Mouse (Mus musculus): Measurements from ENCODE around the gene Pigyl. TPM values are rescaled to one million over a fixed set of nuclear protein-coding genes. Genes with fewer than 3 reads are reported as not detected.

Gene Pigyl
- polyA plus RNA-seq, 2 experiments: 26.4 to 41.5 TPM

DNA sequence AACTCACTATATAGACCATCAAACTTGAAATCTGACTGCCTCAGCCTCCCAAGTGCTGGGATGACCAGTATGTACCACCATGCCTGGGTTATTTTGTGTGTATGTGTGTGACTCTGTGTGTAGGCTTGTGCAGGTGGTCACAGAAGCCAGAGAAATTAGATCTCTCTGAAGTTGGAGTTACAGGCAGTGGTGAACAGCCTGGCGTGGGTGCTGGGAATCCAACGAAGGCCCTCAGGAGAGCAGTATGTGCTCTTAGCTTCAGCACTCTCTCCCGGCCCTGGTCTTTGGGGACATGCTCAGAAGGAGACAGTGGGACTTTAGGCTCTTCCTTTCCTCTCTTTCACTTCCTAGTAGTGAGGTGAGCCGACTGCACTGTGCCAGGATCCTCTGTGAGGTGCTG is 15.7 kb downstream of the Pigyl start:
- no peaks in the 10 kb centered on the region for H3K4me1 ChIP-seq (replicated peaks; ENCODE audit: control insufficient read depth in 2 of 2, insufficient read depth in 2 of 2, low read length in 1 of 2)
- WGBS (ENCODE audit: insufficient replicate concordance): 62% methylated on average over 4 of the region's 4 CpGs
- no peak for ATAC-seq (ENCODE audit: insufficient read depth)
- TF ChIP-seq EP300 (IDR thresholded peaks at IDR 0.05; ENCODE audit: low read depth): no peak
- TF ChIP-seq CTCF (IDR thresholded peaks at IDR 0.05; ENCODE audit: low read depth): no peak
- no peaks in the 10 kb centered on the region for H3K27me3 ChIP-seq (ENCODE audit: control insufficient read depth, insufficient read depth, low read length)
- no peaks in the 10 kb centered on the region for H3K36me3 ChIP-seq (replicated peaks; ENCODE audit: control insufficient read depth, insufficient read depth, low read depth)
- no peak overlapping the region for H3K4me2 ChIP-seq (ENCODE audit: low read depth)
- no peaks in the 10 kb centered on the region for H3K9me3 ChIP-seq (ENCODE audit: control insufficient read depth, low read length)
- no peak overlapping the region for H3K27ac ChIP-seq
- H3K4me3 ChIP-seq (ENCODE audit: insufficient read depth in 1 of 2, low read depth in 2 of 2, low read length in 2 of 2): no peak overlapping the region
- no peak for DNase-seq (ENCODE audit: low read depth in 3 of 3, low spot score in 3 of 3)
- H3K9ac ChIP-seq (replicated peaks): no peak overlapping the region

DNA sequence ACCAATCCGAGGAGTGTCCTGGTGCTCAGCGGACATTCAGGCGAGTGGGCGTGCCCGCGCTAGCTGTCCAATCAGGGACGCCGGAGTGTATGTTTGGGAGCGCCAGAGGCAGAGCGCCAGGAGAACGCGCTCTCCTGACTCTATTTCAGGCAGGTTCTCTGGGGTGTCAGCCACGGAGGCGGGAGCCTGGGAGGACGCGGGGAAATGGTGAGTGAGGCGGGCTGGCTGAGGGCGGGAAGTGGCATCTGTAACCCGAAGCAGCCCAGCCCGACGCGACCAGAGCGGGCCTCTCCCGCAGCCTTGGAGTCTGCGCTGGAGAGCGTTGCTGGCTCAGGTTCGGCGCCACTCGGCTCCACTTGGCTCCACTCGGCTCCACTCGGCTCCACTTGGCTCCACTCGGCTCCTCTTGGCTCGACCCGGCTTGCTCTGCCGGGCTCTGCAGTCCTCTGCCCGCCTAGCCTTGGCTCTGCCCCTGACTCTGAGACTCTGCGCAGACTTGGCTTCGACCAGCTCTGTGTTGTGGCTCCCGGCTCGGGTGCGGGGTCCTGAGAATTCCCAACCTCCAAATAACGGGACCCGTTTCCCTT is 31.5 kb downstream of the Pigyl start, which contains the start of gene Zfp872:
Gene Zfp872, plus strand, starts transcription at position 66 of the 587 bp plus-strand sequence.
- WGBS (ENCODE audit: insufficient replicate concordance): 20% methylated on average over 43 of the region's 43 CpGs
- H3K27ac ChIP-seq: no peak within 1 kb of the TSS
- peaks cover 11% of the 10 kb centered on the region for H3K27me3 ChIP-seq (ENCODE audit: control insufficient read depth, insufficient read depth, low read length)
- H3K9ac ChIP-seq (replicated peaks): no peak within 1 kb of the TSS
- no peak for DNase-seq (ENCODE audit: low read depth in 3 of 3, low spot score in 3 of 3)
- no peaks in the 10 kb centered on the region for H3K4me1 ChIP-seq (replicated peaks; ENCODE audit: control insufficient read depth in 2 of 2, insufficient read depth in 2 of 2, low read length in 1 of 2)
- no peak for TF ChIP-seq CTCF (IDR thresholded peaks at IDR 0.05; ENCODE audit: low read depth)
- no peak for TF ChIP-seq EP300 (IDR thresholded peaks at IDR 0.05; ENCODE audit: low read depth)
- no peak for ATAC-seq (ENCODE audit: insufficient read depth)
- H3K4me2 ChIP-seq (ENCODE audit: low read depth): peak within 1 kb of the TSS; percentile 30
- H3K9me3 ChIP-seq (ENCODE audit: control insufficient read depth, low read length): peaks cover 2% of the 10 kb centered on the region
- H3K36me3 ChIP-seq (replicated peaks; ENCODE audit: control insufficient read depth, insufficient read depth, low read depth): no peaks in the 10 kb centered on the region
- no peak within 1 kb of the TSS; a peak in 1 of 4 replicates for H3K4me3 ChIP-seq (ENCODE audit: insufficient read depth in 1 of 2, low read depth in 2 of 2, low read length in 2 of 2)

DNA sequence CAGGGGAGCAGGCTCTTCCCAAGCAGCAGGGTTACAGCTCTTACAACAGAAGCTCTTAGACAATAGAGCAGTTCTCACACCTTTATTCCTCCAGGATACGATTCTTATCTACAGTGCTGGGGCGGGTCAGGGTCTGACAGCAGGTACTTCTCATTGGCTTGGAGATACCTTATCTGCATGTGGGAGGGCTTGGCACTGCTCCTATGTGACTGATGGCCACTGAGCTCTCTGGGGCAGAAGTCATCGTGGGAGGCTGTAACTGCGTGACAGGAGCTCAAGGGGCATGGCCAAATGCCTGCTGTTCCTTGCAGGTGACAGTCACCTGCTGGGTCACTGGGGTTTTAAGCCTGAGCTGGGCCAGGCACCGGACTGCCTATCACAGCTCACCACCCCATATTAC is 39.8 kb downstream of the Pigyl start:
- no peak for TF ChIP-seq EP300 (IDR thresholded peaks at IDR 0.05; ENCODE audit: low read depth)
- no peak for TF ChIP-seq CTCF (IDR thresholded peaks at IDR 0.05; ENCODE audit: low read depth)
- no peak overlapping the region for H3K4me3 ChIP-seq (ENCODE audit: insufficient read depth in 1 of 2, low read depth in 2 of 2, low read length in 2 of 2)
- 31% methylated on average over 5 of the region's 5 CpGs for WGBS (ENCODE audit: insufficient replicate concordance)
- H3K9me3 ChIP-seq (ENCODE audit: control insufficient read depth, low read length): peaks cover 6% of the 10 kb centered on the region
- no peaks in the 10 kb centered on the region for H3K27me3 ChIP-seq (ENCODE audit: control insufficient read depth, insufficient read depth, low read length)
- H3K27ac ChIP-seq: no peak overlapping the region
- H3K4me1 ChIP-seq (replicated peaks; ENCODE audit: control insufficient read depth in 2 of 2, insufficient read depth in 2 of 2, low read length in 1 of 2): no peaks in the 10 kb centered on the region
- H3K36me3 ChIP-seq (replicated peaks; ENCODE audit: control insufficient read depth, insufficient read depth, low read depth): no peaks in the 10 kb centered on the region
- no peak overlapping the region for H3K4me2 ChIP-seq (ENCODE audit: low read depth)
- ATAC-seq (ENCODE audit: insufficient read depth): no peak
- no peak overlapping the region for H3K9ac ChIP-seq (replicated peaks)
- DNase-seq (ENCODE audit: low read depth in 3 of 3, low spot score in 3 of 3): no peak

Small RNA genes within 50 kb of the gene (microRNA-seq; reads per million reads assigned to microRNA genes)
- gene Mir7084: not detected

Other genes with a start within 250 kb of the Pigyl start
- gene Rab3d, start 238.7 kb upstream of the Pigyl start, polyA plus RNA-seq (2012; rRNA removed): 6.7 and 10.3 TPM in 2 replicates
- 6.4 and 6.5 TPM in 2 replicates for gene Rab3d, start 238.7 kb upstream of the Pigyl start, polyA plus RNA-seq (2014; fragmentation: Nextera tagmentation; extraction: Ambion mirVana)
- 1.2 and 1.4 TPM in 2 replicates for gene Ccdc159, start 229.4 kb upstream of the Pigyl start, polyA plus RNA-seq (2012; rRNA removed)
- gene Ccdc159, start 229.4 kb upstream of the Pigyl start, polyA plus RNA-seq (2014; fragmentation: Nextera tagmentation; extraction: Ambion mirVana): 0.52 and 0.58 TPM in 2 replicates
- 37.5 and 61.5 TPM in 2 replicates for gene Tmem205, start 229.3 kb upstream of the Pigyl start, polyA plus RNA-seq (2012; rRNA removed)
- gene Tmem205, start 229.3 kb upstream of the Pigyl start, polyA plus RNA-seq (2014; fragmentation: Nextera tagmentation; extraction: Ambion mirVana): 106 and 110 TPM in 2 replicates
- 2.6 and 3.9 TPM in 2 replicates for gene Plppr2, start 219.8 kb upstream of the Pigyl start, polyA plus RNA-seq (2012; rRNA removed)
- gene Plppr2, start 219.8 kb upstream of the Pigyl start, polyA plus RNA-seq (2014; fragmentation: Nextera tagmentation; extraction: Ambion mirVana): 0.99 and 1.3 TPM in 2 replicates
- gene Swsap1, start 201.1 kb upstream of the Pigyl start, polyA plus RNA-seq (2012; rRNA removed): 1.4 TPM in 2 replicates
- 3.5 and 3.6 TPM in 2 replicates for gene Swsap1, start 201.1 kb upstream of the Pigyl start, polyA plus RNA-seq (2014; fragmentation: Nextera tagmentation; extraction: Ambion mirVana)
- gene Epor, start 193.3 kb upstream of the Pigyl start, polyA plus RNA-seq (2012; rRNA removed): 146 and 180 TPM in 2 replicates
- gene Epor, start 193.3 kb upstream of the Pigyl start, polyA plus RNA-seq (2014; fragmentation: Nextera tagmentation; extraction: Ambion mirVana): 82.6 and 96.5 TPM in 2 replicates
- 0.19 and 0.24 TPM in 2 replicates for gene Rgl3, start 167.4 kb upstream of the Pigyl start, polyA plus RNA-seq (2012; rRNA removed)
- 0.27 TPM in 1 of 2 replicates, not detected in the other for gene Rgl3, start 167.4 kb upstream of the Pigyl start, polyA plus RNA-seq (2014; fragmentation: Nextera tagmentation; extraction: Ambion mirVana)
- gene Ccdc151, start 154.2 kb upstream of the Pigyl start, polyA plus RNA-seq (2012; rRNA removed): 0.02 and 0.06 TPM in 2 replicates
- gene Ccdc151, start 154.2 kb upstream of the Pigyl start, polyA plus RNA-seq (2014; fragmentation: Nextera tagmentation; extraction: Ambion mirVana): not detected in 2 replicates
- 31.5 and 45.1 TPM in 2 replicates for gene Prkcsh, start 154.0 kb upstream of the Pigyl start, polyA plus RNA-seq (2012; rRNA removed)
- 29.2 and 31.2 TPM in 2 replicates for gene Prkcsh, start 154.0 kb upstream of the Pigyl start, polyA plus RNA-seq (2014; fragmentation: Nextera tagmentation; extraction: Ambion mirVana)
- gene Elavl3, start 104.8 kb upstream of the Pigyl start, polyA plus RNA-seq (2012; rRNA removed): 0.01 and 0.22 TPM in 2 replicates
- gene Elavl3, start 104.8 kb upstream of the Pigyl start, polyA plus RNA-seq (2014; fragmentation: Nextera tagmentation; extraction: Ambion mirVana): not detected in 2 replicates
- not detected in 2 replicates for gene Gm49318, start 85.6 kb upstream of the Pigyl start, polyA plus RNA-seq (2012; rRNA removed)
- not detected in 2 replicates for gene Gm49318, start 85.6 kb upstream of the Pigyl start, polyA plus RNA-seq (2014; fragmentation: Nextera tagmentation; extraction: Ambion mirVana)
- gene Zfp653, start 85.5 kb upstream of the Pigyl start, polyA plus RNA-seq (2012; rRNA removed): 6.6 and 8.0 TPM in 2 replicates
- gene Zfp653, start 85.5 kb upstream of the Pigyl start, polyA plus RNA-seq (2014; fragmentation: Nextera tagmentation; extraction: Ambion mirVana): 2.4 and 3.1 TPM in 2 replicates
- gene Ecsit, start 71.4 kb upstream of the Pigyl start, polyA plus RNA-seq (2012; rRNA removed): 14.6 and 14.7 TPM in 2 replicates
- gene Ecsit, start 71.4 kb upstream of the Pigyl start, polyA plus RNA-seq (2014; fragmentation: Nextera tagmentation; extraction: Ambion mirVana): 16.8 and 19.9 TPM in 2 replicates
- gene Cnn1, start 57.6 kb upstream of the Pigyl start, polyA plus RNA-seq (2012; rRNA removed): 0.17 and 0.91 TPM in 2 replicates
- 0.09 and 0.44 TPM in 2 replicates for gene Cnn1, start 57.6 kb upstream of the Pigyl start, polyA plus RNA-seq (2014; fragmentation: Nextera tagmentation; extraction: Ambion mirVana)
- gene Elof1, start 39.7 kb upstream of the Pigyl start, polyA plus RNA-seq (2012; rRNA removed): 59.5 and 72.5 TPM in 2 replicates
- 98.2 and 102 TPM in 2 replicates for gene Elof1, start 39.7 kb upstream of the Pigyl start, polyA plus RNA-seq (2014; fragmentation: Nextera tagmentation; extraction: Ambion mirVana)
- gene Acp5, start 21.1 kb upstream of the Pigyl start, polyA plus RNA-seq (2012; rRNA removed): 181 and 203 TPM in 2 replicates
- gene Acp5, start 21.1 kb upstream of the Pigyl start, polyA plus RNA-seq (2014; fragmentation: Nextera tagmentation; extraction: Ambion mirVana): 195 and 196 TPM in 2 replicates
- gene Zfp872, start 31.2 kb downstream of the Pigyl start, polyA plus RNA-seq (2012; rRNA removed): not detected in 2 replicates
- not detected in 2 replicates for gene Zfp872, start 31.2 kb downstream of the Pigyl start, polyA plus RNA-seq (2014; fragmentation: Nextera tagmentation; extraction: Ambion mirVana)
- 2.8 and 4.7 TPM in 2 replicates for gene Zfp809, start 68.9 kb downstream of the Pigyl start, polyA plus RNA-seq (2012; rRNA removed)
- gene Zfp809, start 68.9 kb downstream of the Pigyl start, polyA plus RNA-seq (2014; fragmentation: Nextera tagmentation; extraction: Ambion mirVana): 6.0 and 6.5 TPM in 2 replicates
- gene Zfp599, start 103.0 kb downstream of the Pigyl start, polyA plus RNA-seq (2012; rRNA removed): 0.35 and 0.63 TPM in 2 replicates
- 1.5 and 1.9 TPM in 2 replicates for gene Zfp599, start 103.0 kb downstream of the Pigyl start, polyA plus RNA-seq (2014; fragmentation: Nextera tagmentation; extraction: Ambion mirVana)
- 1.5 and 2.2 TPM in 2 replicates for gene Zfp810, start 150.8 kb downstream of the Pigyl start, polyA plus RNA-seq (2012; rRNA removed)
- 1.9 and 2.0 TPM in 2 replicates for gene Zfp810, start 150.8 kb downstream of the Pigyl start, polyA plus RNA-seq (2014; fragmentation: Nextera tagmentation; extraction: Ambion mirVana)
- 13.8 and 20.1 TPM in 2 replicates for gene Anln, start 232.3 kb downstream of the Pigyl start, polyA plus RNA-seq (2012; rRNA removed)
- gene Anln, start 232.3 kb downstream of the Pigyl start, polyA plus RNA-seq (2014; fragmentation: Nextera tagmentation; extraction: Ambion mirVana): 27.0 and 31.2 TPM in 2 replicates